Mouse (Mus musculus) forebrain, embryonic 15.5 days (tissue): ENCODE measurements around the gene Ces1c. TPM values are rescaled to one million over a fixed set of nuclear protein-coding genes. Genes with fewer than 3 reads are reported as not detected.

ENCODE experiments used
- ATAC-seq: fragments of 200-750 bp; cut with Nextera tagmentation; replicated peaks from 2 replicates; pipeline ENCODE4 v1.8.0; 2017; ENCODE audit warnings: mild to moderate bottlenecking, moderate TSS enrichment, moderate library complexity
- H3K27ac ChIP-seq: fragments of 300-500 bp; sonication (generic); replicated peaks from 2 replicates; pipeline ENCODE4 v1.5.1; 2015; ENCODE audit warnings: mild to moderate bottlenecking, inconsistent platforms
- H3K27me3 ChIP-seq: fragments of 300-500 bp; sonication (generic); 2 replicates; pipeline ENCODE4 v1.6.1; 2015; ENCODE audit warnings: inconsistent platforms
- H3K36me3 ChIP-seq: fragments of 300-500 bp; sonication (generic); 2 replicates; pipeline ENCODE4 v1.6.1; 2015; ENCODE audit warnings: mild to moderate bottlenecking, inconsistent platforms
- H3K4me1 ChIP-seq: fragments of 300-500 bp; sonication (generic); 2 replicates; pipeline ENCODE4 v1.6.1; 2015; ENCODE audit warnings: inconsistent platforms
- H3K4me2 ChIP-seq: fragments of 300-500 bp; sonication (generic); replicated peaks from 2 replicates; pipeline ENCODE4 v1.6.1; 2015; ENCODE audit warnings: mild to moderate bottlenecking, inconsistent platforms
- H3K4me3 ChIP-seq: fragments of 300-500 bp; sonication (generic); 2 replicates; pipeline ENCODE4 v1.5.1; 2015; ENCODE audit warnings: mild to moderate bottlenecking, inconsistent platforms
- H3K9ac ChIP-seq: fragments of 300-500 bp; sonication (generic); replicated peaks from 2 replicates; pipeline ENCODE4 v1.6.1; 2015; ENCODE audit warnings: mild to moderate bottlenecking, inconsistent platforms
- H3K9me3 ChIP-seq: fragments of 300-500 bp; sonication (generic); 2 replicates; pipeline ENCODE4 v1.6.1; 2016; ENCODE audit warnings: inconsistent platforms
- WGBS: fragments of 180-500 bp; shearing (Covaris S2); methylation state at CpG from one replicate; pipeline ENCODE4 v1.1.7; 2015; ENCODE audit warnings: mixed read lengths; 5-methylcytosine and 5-hydroxymethylcytosine counted together
- polyA plus RNA-seq: library from polyadenylated mRNA; unstranded; fragments of >200 nt; fragmentation: Nextera tagmentation; extraction: Ambion mirVana; gene quantifications from 2 replicates; pipeline ENCODE4 v1.2.1, GENCODE M21; 2015

The Ces1c gene
- polyA plus RNA-seq, result not detected in 2 replicates

DNA sequence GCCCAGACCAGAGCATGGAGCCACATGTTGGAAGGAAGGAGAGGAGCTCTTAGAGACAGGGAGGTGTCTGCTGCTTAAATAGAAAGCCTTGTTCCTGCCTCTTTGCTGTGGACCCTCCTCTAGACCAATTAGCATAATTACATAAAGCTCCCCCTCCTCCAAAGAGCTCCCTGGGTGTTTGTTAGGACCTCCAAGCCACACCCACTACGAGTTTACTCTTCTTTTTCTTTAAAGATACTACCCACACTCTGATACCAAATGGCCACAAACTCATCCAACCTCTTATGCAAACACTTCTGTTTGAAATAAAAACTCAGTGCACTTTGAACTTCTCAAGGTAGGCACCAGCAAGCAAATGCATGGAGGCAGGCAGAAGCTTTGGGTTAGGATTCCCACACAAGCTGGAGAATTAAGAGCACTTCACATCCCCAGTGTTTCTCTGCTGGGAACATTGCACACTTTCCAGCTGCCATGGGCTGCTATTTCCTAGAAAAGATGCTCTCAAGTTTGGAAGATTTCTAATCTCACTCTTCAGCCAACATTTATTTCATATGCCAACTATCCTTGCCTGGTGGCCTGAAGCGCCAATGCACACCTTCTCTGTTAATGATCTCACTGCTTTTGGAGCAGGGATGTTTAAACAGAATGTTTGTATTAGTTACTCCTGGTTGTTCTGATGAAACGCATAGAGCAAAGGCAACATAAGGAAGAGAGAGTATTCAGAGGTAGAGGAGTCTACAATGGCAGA lies at the start of gene Ces1c:
Gene Ces1c (minus strand): TSS at position 51 of the 748 bp plus-strand sequence.
- Histone ChIP-seq H3K27ac (no peak within 1 kb of the TSS), H3K27me3 (no peaks in the 10 kb centered on the region), H3K36me3 (no peaks in the 10 kb centered on the region), H3K4me2 (no peak within 1 kb of the TSS), H3K4me1 (no peaks in the 10 kb centered on the region), H3K9ac (no peak within 1 kb of the TSS), H3K9me3 (no peaks in the 10 kb centered on the region), H3K4me3 (no peak within 1 kb of the TSS)
- 88% methylated on average over 3 of the region's 3 CpGs for WGBS
- ATAC-seq, result no peak

DNA sequence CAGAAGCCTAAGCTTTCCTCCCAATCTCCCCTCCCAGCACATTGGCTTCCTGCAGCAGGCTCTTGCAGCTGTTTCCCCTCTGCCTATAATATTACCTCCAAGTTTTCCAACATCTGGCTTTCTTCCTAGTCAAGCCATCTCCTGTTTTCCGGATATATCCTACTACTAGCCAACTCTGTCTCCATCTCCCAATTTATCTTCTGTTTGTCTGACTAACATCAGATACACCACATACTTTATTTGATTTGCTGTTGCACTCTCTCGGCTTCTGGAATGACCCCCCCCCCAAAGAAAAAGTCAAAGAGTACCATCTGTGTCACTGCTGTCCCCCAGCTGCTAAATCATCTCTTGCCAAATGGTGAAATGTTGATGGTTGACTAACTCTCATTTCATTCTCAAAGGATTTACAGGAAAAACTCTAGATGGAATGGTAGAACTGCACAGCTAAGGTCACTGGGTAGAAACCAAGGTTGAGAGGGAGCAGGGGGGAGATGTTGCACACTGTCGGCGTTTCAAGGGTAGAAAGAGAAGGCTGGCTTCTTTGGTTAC lies 49.6 kb upstream of the Ces1c start:
- no peaks in the 10 kb centered on the region for H3K4me1 ChIP-seq
- H3K27ac ChIP-seq, result no peak overlapping the region
- 89% methylated on average over 4 of the region's 4 CpGs for WGBS
- no peak overlapping the region for H3K4me3 ChIP-seq
- H3K27me3 ChIP-seq, result no peaks in the 10 kb centered on the region
- ATAC-seq, result no peak
- no peak overlapping the region for H3K9ac ChIP-seq
- no peak overlapping the region for H3K4me2 ChIP-seq
- H3K9me3 ChIP-seq, result no peaks in the 10 kb centered on the region
- H3K36me3 ChIP-seq, result no peaks in the 10 kb centered on the region

GRCm38 (mm10) chr8:93176593-93176992 lies 45.5 kb upstream of the Ces1c start:
- Histone ChIP-seq H3K4me1 (no peaks in the 10 kb centered on the region), H3K4me2 (no peak overlapping the region), H3K27ac (no peak overlapping the region), H3K9ac (no peak overlapping the region), H3K36me3 (no peaks in the 10 kb centered on the region), H3K27me3 (no peaks in the 10 kb centered on the region), H3K4me3 (no peak overlapping the region), H3K9me3 (no peaks in the 10 kb centered on the region)
- WGBS, result 18% methylated on average over 1 of the region's 1 CpGs
- no peak for ATAC-seq

DNA sequence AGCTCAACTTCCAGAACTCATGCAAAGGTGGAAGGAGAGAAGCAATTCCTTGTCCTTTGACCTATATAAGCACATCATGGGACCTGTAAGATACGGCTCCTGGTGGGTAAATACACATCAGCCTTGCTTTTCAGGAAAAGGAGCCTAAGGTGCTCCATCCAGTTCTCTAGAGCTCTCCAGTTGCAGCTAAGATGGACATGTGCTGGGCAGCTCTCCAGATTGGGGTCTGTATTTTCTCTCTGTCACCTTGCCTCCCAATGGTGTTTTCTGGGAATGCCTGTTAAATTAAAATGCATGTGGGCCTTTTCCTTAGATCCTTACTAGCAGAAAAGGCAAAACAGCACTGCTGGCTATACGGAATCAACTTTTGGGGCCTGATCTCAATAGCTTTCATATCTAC lies 43.5 kb upstream of the Ces1c start:
- Histone ChIP-seq H3K27me3 (no peaks in the 10 kb centered on the region), H3K27ac (no peak overlapping the region), H3K4me2 (no peak overlapping the region), H3K9me3 (no peaks in the 10 kb centered on the region), H3K4me3 (no peak overlapping the region), H3K9ac (no peak overlapping the region), H3K4me1 (no peaks in the 10 kb centered on the region), H3K36me3 (no peaks in the 10 kb centered on the region)
- no peak for ATAC-seq
- WGBS, result 85% methylated on average over 2 of the region's 2 CpGs

- H3K4me2 ChIP-seq, result no peak overlapping the region
- no peaks in the 10 kb centered on the region for H3K36me3 ChIP-seq
- H3K9ac ChIP-seq, result no peak overlapping the region
- no peaks in the 10 kb centered on the region for H3K4me1 ChIP-seq
- no peak overlapping the region for H3K4me3 ChIP-seq
- no peak overlapping the region for H3K27ac ChIP-seq
- ATAC-seq, result no peak
- H3K27me3 ChIP-seq, result no peaks in the 10 kb centered on the region
- H3K9me3 ChIP-seq, result no peaks in the 10 kb centered on the region
- WGBS, result 52% methylated on average over 1 of the region's 1 CpGs
Observed at GRCm38 (mm10) chr8:93171846-93172590, 40.9 kb upstream of the Ces1c start.

- Histone ChIP-seq H3K9ac (no peak overlapping the region), H3K36me3 (no peaks in the 10 kb centered on the region), H3K9me3 (no peaks in the 10 kb centered on the region), H3K4me1 (no peaks in the 10 kb centered on the region), H3K27ac (no peak overlapping the region), H3K4me2 (no peak overlapping the region), H3K27me3 (no peaks in the 10 kb centered on the region), H3K4me3 (no peak overlapping the region)
- WGBS, result 89% methylated on average over 1 of the region's 1 CpGs
- no peak for ATAC-seq
Observed at GRCm38 (mm10) chr8:93163363-93163762, 32.3 kb upstream of the Ces1c start.

DNA sequence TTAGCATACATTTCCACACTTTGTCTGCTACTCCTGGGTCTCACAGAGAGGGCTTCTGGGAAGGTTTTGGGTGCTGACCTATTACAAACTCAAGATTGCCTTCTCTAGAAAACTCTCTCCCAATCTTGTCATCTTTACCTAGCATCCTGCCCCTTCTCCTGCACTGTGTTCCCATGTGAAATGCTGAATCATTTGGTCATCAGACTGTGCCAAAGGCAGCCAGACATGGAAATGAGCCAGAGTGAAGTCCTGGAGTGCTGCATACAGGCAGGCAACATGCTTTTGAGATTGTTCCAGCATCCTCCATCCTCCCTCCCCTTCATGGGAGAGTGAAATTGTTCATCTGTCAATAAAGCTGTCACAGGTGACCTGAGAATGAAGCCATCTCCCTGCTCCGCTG lies 20.3 kb upstream of the Ces1c start:
- no peak overlapping the region for H3K4me2 ChIP-seq
- no peak overlapping the region for H3K9ac ChIP-seq
- 93% methylated on average over 1 of the region's 1 CpGs for WGBS
- H3K9me3 ChIP-seq, result no peaks in the 10 kb centered on the region
- H3K4me1 ChIP-seq, result no peaks in the 10 kb centered on the region
- H3K36me3 ChIP-seq, result no peaks in the 10 kb centered on the region
- ATAC-seq, result no peak
- H3K27me3 ChIP-seq, result no peaks in the 10 kb centered on the region
- H3K27ac ChIP-seq, result no peak overlapping the region
- no peak overlapping the region for H3K4me3 ChIP-seq

- Histone ChIP-seq H3K9me3 (no peaks in the 10 kb centered on the region), H3K27me3 (no peaks in the 10 kb centered on the region), H3K27ac (no peak overlapping the region), H3K4me3 (no peak overlapping the region), H3K9ac (no peak overlapping the region), H3K36me3 (no peaks in the 10 kb centered on the region), H3K4me1 (no peaks in the 10 kb centered on the region), H3K4me2 (no peak overlapping the region)
- ATAC-seq, result no peak
Observed at GRCm38 (mm10) chr8:93147331-93147730, 16.2 kb upstream of the Ces1c start.

DNA sequence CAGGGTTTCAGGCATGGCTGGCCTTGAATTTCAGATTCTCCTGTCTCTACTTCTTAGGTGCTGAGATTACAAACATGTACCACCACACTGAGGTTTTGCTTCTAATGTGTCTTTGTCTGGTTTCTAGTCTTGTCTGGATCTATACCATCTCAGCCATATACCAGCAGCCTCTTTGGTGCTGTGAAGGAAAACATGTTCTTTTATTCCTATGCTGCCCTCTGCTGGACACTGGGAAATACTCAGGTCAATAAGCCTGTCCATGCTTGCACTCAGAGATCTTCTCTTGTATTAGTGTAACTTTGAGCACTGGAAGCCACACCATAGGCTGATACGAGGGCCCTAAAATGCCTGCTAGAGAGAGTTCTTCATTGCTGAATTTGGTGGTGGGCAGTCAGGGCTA lies 9.6 kb upstream of the Ces1c start:
- Histone ChIP-seq H3K4me2 (no peak overlapping the region), H3K27ac (no peak overlapping the region), H3K4me1 (no peaks in the 10 kb centered on the region), H3K4me3 (no peak overlapping the region), H3K27me3 (no peaks in the 10 kb centered on the region), H3K36me3 (no peaks in the 10 kb centered on the region), H3K9me3 (no peaks in the 10 kb centered on the region), H3K9ac (no peak overlapping the region)
- 44% methylated on average over 1 of the region's 1 CpGs for WGBS
- no peak for ATAC-seq

- no peak for ATAC-seq
- Histone ChIP-seq H3K27me3 (no peaks in the 10 kb centered on the region), H3K36me3 (no peaks in the 10 kb centered on the region), H3K4me1 (no peaks in the 10 kb centered on the region), H3K9ac (no peak overlapping the region), H3K4me3 (no peak overlapping the region), H3K27ac (no peak overlapping the region), H3K9me3 (no peaks in the 10 kb centered on the region), H3K4me2 (no peak overlapping the region)
- 95% methylated on average over 2 of the region's 2 CpGs for WGBS
Observed at GRCm38 (mm10) chr8:93132196-93132595, 1.1 kb upstream of the Ces1c start.

DNA sequence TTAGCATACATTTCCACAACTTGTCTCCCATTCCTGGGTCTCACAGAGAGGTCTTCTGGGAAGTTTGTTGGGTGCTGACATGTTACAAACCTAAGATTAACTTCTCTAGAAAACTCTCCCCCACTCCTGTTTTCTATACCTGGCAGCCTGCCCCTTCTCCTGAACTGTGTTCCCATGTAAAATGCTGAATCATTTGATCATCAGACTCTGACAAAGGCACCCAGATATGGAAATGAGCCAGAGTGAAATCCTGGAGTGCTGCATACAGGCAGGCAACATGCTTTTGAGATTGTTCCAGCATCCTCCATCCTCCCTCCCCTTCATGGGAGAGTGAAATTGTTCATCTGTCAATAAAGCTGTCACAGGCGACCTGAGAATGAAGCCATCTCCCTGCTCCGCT lies 4.6 kb downstream of the Ces1c start:
- H3K27ac ChIP-seq, result no peak overlapping the region
- no peaks in the 10 kb centered on the region for H3K36me3 ChIP-seq
- 78% methylated on average over 2 of the region's 2 CpGs for WGBS
- no peak overlapping the region for H3K4me2 ChIP-seq
- no peaks in the 10 kb centered on the region for H3K27me3 ChIP-seq
- H3K9me3 ChIP-seq, result no peaks in the 10 kb centered on the region
- H3K9ac ChIP-seq, result no peak overlapping the region
- H3K4me1 ChIP-seq, result no peaks in the 10 kb centered on the region
- ATAC-seq, result no peak
- no peak overlapping the region for H3K4me3 ChIP-seq

- Histone ChIP-seq H3K36me3 (no peaks in the 10 kb centered on the region), H3K27ac (no peak overlapping the region), H3K27me3 (no peaks in the 10 kb centered on the region), H3K9me3 (no peaks in the 10 kb centered on the region), H3K9ac (no peak overlapping the region), H3K4me3 (no peak overlapping the region), H3K4me2 (no peak overlapping the region), H3K4me1 (no peaks in the 10 kb centered on the region)
- ATAC-seq, result no peak
- 97% methylated on average over 1 of the region's 1 CpGs for WGBS
Observed at GRCm38 (mm10) chr8:93122005-93122404, 9.1 kb downstream of the Ces1c start.
